Mouse (Mus musculus): Measurements from ENCODE around the gene Gm49355.

Gm49355 gene

GRCm38 (mm10) chr14:12342458-12343131 is 58.8 kb downstream of the Gm49355 start:
- no peak for DNase-seq (ENCODE audit: low read depth, low spot score)

- DNase-seq (ENCODE audit: low read depth, low spot score), result no peak
Measured at GRCm38 (mm10) chr14:12343451-12343941, 59.7 kb downstream of the Gm49355 start.

- no peak for DNase-seq (ENCODE audit: low read depth, low spot score)
Measured at GRCm38 (mm10) chr14:12344061-12344745, 60.4 kb downstream of the Gm49355 start.

- DNase-seq (ENCODE audit: low read depth, low spot score), result no peak
Measured at GRCm38 (mm10) chr14:12344746-12345240, 61.0 kb downstream of the Gm49355 start.

- no peak for DNase-seq (ENCODE audit: low read depth, low spot score)
Measured at GRCm38 (mm10) chr14:12345241-12345921, 61.6 kb downstream of the Gm49355 start.

GRCm38 (mm10) chr14:12346011-12346864 is 62.5 kb downstream of the Gm49355 start:
- DNase-seq (ENCODE audit: low read depth, low spot score), result no peak

GRCm38 (mm10) chr14:12346865-12347600 is 63.3 kb downstream of the Gm49355 start:
- no peak for DNase-seq (ENCODE audit: low read depth, low spot score)

- no peak for DNase-seq (ENCODE audit: low read depth, low spot score)
Measured at GRCm38 (mm10) chr14:12348089-12348488, 64.3 kb downstream of the Gm49355 start, which contains the start of gene Fezf2. TSS of gene Fezf2 (minus strand) at chr14:12348189.

- no peak for DNase-seq (ENCODE audit: low read depth, low spot score)
Measured at GRCm38 (mm10) chr14:12349334-12350090, 65.7 kb downstream of the Gm49355 start.

- no peak for DNase-seq (ENCODE audit: low read depth, low spot score)
Measured at GRCm38 (mm10) chr14:12350271-12350916, 66.6 kb downstream of the Gm49355 start.
